Mouse (Mus musculus): ENCODE results near the gene Hist1h2bg.

GRCm38 (mm10) chr13:23592614-23593013, 21.4 kb downstream of the Hist1h2bg start:
- TF ChIP-seq CTCF (IDR thresholded peaks at IDR 0.05; ENCODE audit: low read depth) (no peak), EP300 (IDR thresholded peaks at IDR 0.05; ENCODE audit: low read depth) (no peak)

Measured in heart, postnatal 0 days (tissue).